Mouse (Mus musculus): ENCODE data around the gene Pds5a. TPM values are rescaled to one million over a fixed set of nuclear protein-coding genes. Genes with fewer than 3 reads are reported as not detected.

Gene Pds5a
- polyA plus RNA-seq, 1 experiment from 2014 or later = 136 TPM

Other genes starting within 250 kb of the Pds5a start
- not detected in 2 replicates for gene Gm43552, start 205.4 kb downstream of the Pds5a start, polyA plus RNA-seq (2016; fragmentation: Nextera tagmentation; extraction: Ambion mirVana)
- 113 and 118 TPM in 2 replicates for gene Smim14, start 161.1 kb downstream of the Pds5a start, polyA plus RNA-seq (2016; fragmentation: Nextera tagmentation; extraction: Ambion mirVana)
- 185 and 192 TPM in 2 replicates for gene Ube2k, start 161.0 kb downstream of the Pds5a start, polyA plus RNA-seq (2016; fragmentation: Nextera tagmentation; extraction: Ambion mirVana)
- gene N4bp2, start 65.2 kb upstream of the Pds5a start, polyA plus RNA-seq (2016; fragmentation: Nextera tagmentation; extraction: Ambion mirVana) = 42.1 and 43.5 TPM in 2 replicates
- gene Rhoh, start 162.9 kb upstream of the Pds5a start, polyA plus RNA-seq (2016; fragmentation: Nextera tagmentation; extraction: Ambion mirVana) = 0.15 and 0.59 TPM in 2 replicates
- not detected in 2 replicates for gene Chrna9, start 236.6 kb upstream of the Pds5a start, polyA plus RNA-seq (2016; fragmentation: Nextera tagmentation; extraction: Ambion mirVana)